Mouse (Mus musculus) thymus, adult 2 months (tissue): ENCODE measurements around the gene Tfcp2. TPM values are rescaled to one million over a fixed set of nuclear protein-coding genes. Genes with fewer than 3 reads are reported as not detected.

Source experiments
- DNase-seq: peaks from one replicate; pipeline ENCODE4 v3.0.0; 2021
- H3K27ac ChIP-seq: fragments of 200-500 bp; 2 replicates; pipeline ENCODE4 v1.5.1; 2012; ENCODE audit warnings: low read length, control low read depth; ENCODE audit not compliant: control insufficient read depth, insufficient read depth
- H3K27me3 ChIP-seq: fragments of 200-500 bp; 2 replicates; pipeline ENCODE4 v1.6.1; 2012; ENCODE audit warnings: mild to moderate bottlenecking, low read length, moderate library complexity, mixed read lengths; ENCODE audit not compliant: control insufficient read depth, insufficient read depth
- H3K36me3 ChIP-seq: fragments of 200-500 bp; 2 replicates; pipeline ENCODE4 v1.6.1; 2012; ENCODE audit warnings: mild to moderate bottlenecking, low read length, moderate library complexity; ENCODE audit not compliant: control insufficient read depth, insufficient read depth
- H3K4me1 ChIP-seq: fragments of 200-500 bp; replicated peaks from 2 replicates; pipeline ENCODE4 v1.6.1; 2012; ENCODE audit warnings: low read length; ENCODE audit not compliant: control insufficient read depth, insufficient read depth
- H3K4me3 ChIP-seq: fragments of 200-500 bp; 2 replicates; pipeline ENCODE4 v1.5.1; 2012; ENCODE audit warnings: mild to moderate bottlenecking, low read length, control low read depth, moderate library complexity; ENCODE audit not compliant: control insufficient read depth, insufficient read depth
- CTCF ChIP-seq: fragments of 200-500 bp; IDR thresholded peaks from 2 replicates; pipeline ENCODE4 v1.5.1; 2012; ENCODE audit warnings: mild to moderate bottlenecking, control low read depth, low read length, moderate library complexity, borderline replicate concordance; ENCODE audit not compliant: control insufficient read depth, poor library complexity, insufficient read depth; ENCODE audit errors: extremely low read depth
- POLR2A ChIP-seq: fragments of 200-500 bp; IDR thresholded peaks from 2 replicates; pipeline ENCODE4 v1.6.1; 2012; ENCODE audit warnings: mild to moderate bottlenecking, low read length, control low read depth, moderate library complexity; ENCODE audit not compliant: control insufficient read depth, poor library complexity, insufficient read depth; ENCODE audit errors: extremely low read depth
- WGBS: fragments of 180-500 bp; shearing (Covaris S2); methylation state at CpG from one replicate; pipeline ENCODE4 v1.1.7; 2018; 5-methylcytosine and 5-hydroxymethylcytosine counted together
- polyA plus RNA-seq: library from polyadenylated mRNA; depleted of rRNA; stranded (reverse); fragments of >200 nt; gene quantifications from 2 replicates; pipeline ENCODE4 v1.2.3, GENCODE M21; 2012

Tfcp2 gene
- polyA plus RNA-seq, 1 experiment = 8.2 TPM

GRCm38 (mm10) chr15:100576810-100577209 lies 25.0 kb upstream of the Tfcp2 start:
- H3K4me3 ChIP-seq = no peak overlapping the region
- H3K4me1 ChIP-seq = peaks cover 5% of the 10 kb centered on the region
- H3K27me3 ChIP-seq = no peaks in the 10 kb centered on the region
- no peak overlapping the region for H3K27ac ChIP-seq
- TF ChIP-seq CTCF = no peak
- no peak for TF ChIP-seq POLR2A
- DNase-seq = no peak
- WGBS = 92% methylated on average over 6 of the region's 6 CpGs
- H3K36me3 ChIP-seq = peaks cover 20% of the 10 kb centered on the region

- H3K27ac ChIP-seq = no peak overlapping the region
- peaks cover 20% of the 10 kb centered on the region for H3K36me3 ChIP-seq
- no peak overlapping the region for H3K4me3 ChIP-seq
- no peaks in the 10 kb centered on the region for H3K27me3 ChIP-seq
- WGBS = 98% methylated on average over 6 of the region's 6 CpGs
- H3K4me1 ChIP-seq = peaks cover 5% of the 10 kb centered on the region
- no peak for DNase-seq
- TF ChIP-seq CTCF (no peak), POLR2A (no peak)
Measured at GRCm38 (mm10) chr15:100576392-100576791, 24.6 kb upstream of the Tfcp2 start.

- H3K36me3 ChIP-seq = peaks cover 12% of the 10 kb centered on the region
- no peak overlapping the region for H3K4me3 ChIP-seq
- H3K27me3 ChIP-seq = no peaks in the 10 kb centered on the region
- WGBS = 72% methylated on average over 12 of the region's 12 CpGs
- TF ChIP-seq CTCF (no peak), POLR2A (no peak)
- H3K4me1 ChIP-seq = peaks cover 5% of the 10 kb centered on the region
- no peak overlapping the region for H3K27ac ChIP-seq
- no peak for DNase-seq
Measured at GRCm38 (mm10) chr15:100575366-100575765, 23.6 kb upstream of the Tfcp2 start.

- H3K4me1 ChIP-seq = peaks cover 5% of the 10 kb centered on the region
- H3K27ac ChIP-seq = no peak overlapping the region
- TF ChIP-seq CTCF = no peak
- TF ChIP-seq POLR2A = no peak
- DNase-seq = no peak
- no peak overlapping the region for H3K4me3 ChIP-seq
- H3K36me3 ChIP-seq = peaks cover 11% of the 10 kb centered on the region
- WGBS = 84% methylated on average over 2 of the region's 2 CpGs
- no peaks in the 10 kb centered on the region for H3K27me3 ChIP-seq
Measured at GRCm38 (mm10) chr15:100574378-100574777, 22.6 kb upstream of the Tfcp2 start.

- 65% methylated on average over 6 of the region's 6 CpGs for WGBS
- H3K27ac ChIP-seq = no peak overlapping the region
- no peak for DNase-seq
- no peak overlapping the region for H3K4me3 ChIP-seq
- no peak for TF ChIP-seq CTCF
- no peak for TF ChIP-seq POLR2A
- peaks cover 5% of the 10 kb centered on the region for H3K4me1 ChIP-seq
- peaks cover 11% of the 10 kb centered on the region for H3K36me3 ChIP-seq
- H3K27me3 ChIP-seq = no peaks in the 10 kb centered on the region
Measured at GRCm38 (mm10) chr15:100573946-100574345, 22.1 kb upstream of the Tfcp2 start.

- Histone ChIP-seq H3K36me3 (no peaks in the 10 kb centered on the region), H3K27me3 (no peaks in the 10 kb centered on the region), H3K4me3 (no peak overlapping the region), H3K4me1 (no peaks in the 10 kb centered on the region; the same call in 1 of the 2 replicates), H3K27ac (no peak overlapping the region)
- TF ChIP-seq CTCF (no peak), POLR2A (no peak)
- DNase-seq = no peak
- 88% methylated on average over 3 of the region's 3 CpGs for WGBS
Measured at GRCm38 (mm10) chr15:100569239-100569638, 17.4 kb upstream of the Tfcp2 start.

GRCm38 (mm10) chr15:100566531-100566930 lies 14.7 kb upstream of the Tfcp2 start:
- H3K4me1 ChIP-seq = no peaks in the 10 kb centered on the region
- no peaks in the 10 kb centered on the region for H3K36me3 ChIP-seq
- no peak overlapping the region for H3K4me3 ChIP-seq
- TF ChIP-seq POLR2A (no peak), CTCF (no peak)
- H3K27ac ChIP-seq = no peak overlapping the region
- no peak for DNase-seq
- H3K27me3 ChIP-seq = no peaks in the 10 kb centered on the region
- 81% methylated on average over 2 of the region's 2 CpGs for WGBS
